Mouse (Mus musculus): ENCODE data around the gene Hmgcll1. TPM values are rescaled to one million over a fixed set of nuclear protein-coding genes. Genes with fewer than 3 reads are reported as not detected.

Hmgcll1 gene
- polyA plus RNA-seq, 1 experiment from 2014 or later: 1.3 TPM

DNA sequence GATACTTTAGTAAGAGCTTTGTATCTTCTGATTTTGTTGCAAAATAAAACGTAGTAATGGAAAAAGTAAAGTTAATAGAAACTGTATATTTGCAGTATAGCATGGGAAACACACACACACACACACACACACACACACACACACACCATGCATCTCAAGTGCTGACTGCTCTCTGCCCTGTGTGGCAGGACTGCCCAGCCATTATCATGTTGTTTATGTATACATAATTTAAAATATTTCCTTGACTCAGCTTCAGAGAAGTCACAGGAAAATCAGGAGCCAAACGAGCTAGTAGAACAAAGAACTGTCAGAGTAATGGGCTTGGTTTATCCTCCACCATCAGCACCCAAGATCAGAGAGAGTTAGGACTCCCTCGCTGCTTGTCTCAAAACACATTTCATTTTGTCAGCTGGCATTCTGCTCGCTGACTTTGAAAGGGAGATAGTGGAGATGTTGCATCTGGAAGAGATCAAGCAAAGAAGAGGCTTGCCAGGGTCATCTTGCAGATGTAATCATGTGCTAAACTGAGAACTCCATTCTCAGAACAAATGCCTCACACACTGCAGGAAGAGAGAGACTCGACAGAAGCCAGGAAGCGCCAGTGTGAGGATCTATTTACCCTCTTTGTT is 7.2 kb upstream of the Hmgcll1 start:
- Histone ChIP-seq H3K9ac (ENCODE audit: low read depth, low read length) (no peak overlapping the region), H3K36me3 (ENCODE audit: control insufficient read depth, insufficient read depth, low read length) (no peaks in the 10 kb centered on the region), H3K4me2 (ENCODE audit: low read depth, low read length) (no peak overlapping the region), H3K4me3 (ENCODE audit: low read length) (no peak overlapping the region), H3K27me3 (replicated peaks; ENCODE audit: control insufficient read depth, insufficient read depth, low read length) (no peaks in the 10 kb centered on the region), H3K27ac (ENCODE audit: low read length) (no peak overlapping the region), H3K4me1 (ENCODE audit: control insufficient read depth, insufficient read depth, low read length) (no peaks in the 10 kb centered on the region), H3K9me3 (ENCODE audit: control insufficient read depth, low read length) (no peaks in the 10 kb centered on the region)
- 33% methylated on average over 6 of the region's 6 CpGs for WGBS
- no peak for ATAC-seq

DNA sequence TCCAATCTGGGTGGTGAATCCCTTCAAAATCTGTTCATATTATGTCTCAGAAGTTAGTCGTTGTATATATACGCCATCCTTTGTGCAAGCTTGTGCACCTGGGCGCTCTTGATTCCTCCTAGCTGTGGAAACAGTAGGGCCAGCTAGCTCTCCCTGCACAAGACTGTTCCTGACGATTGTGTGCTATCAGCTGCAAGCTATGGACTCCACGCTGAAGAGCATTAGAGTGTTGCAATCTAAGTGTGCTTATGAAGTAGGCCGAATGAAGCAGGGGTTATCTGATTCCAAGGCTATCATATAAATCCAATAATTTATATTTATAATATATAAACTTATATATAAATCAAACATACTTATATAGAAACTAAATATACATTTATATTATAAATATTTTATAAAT is 866 bp upstream of the Hmgcll1 start:
- 65% methylated on average over 6 of the region's 6 CpGs for WGBS
- Histone ChIP-seq H3K4me1 (ENCODE audit: control insufficient read depth, insufficient read depth, low read length) (peaks cover 4% of the 10 kb centered on the region), H3K36me3 (ENCODE audit: control insufficient read depth, insufficient read depth, low read length) (no peaks in the 10 kb centered on the region), H3K27ac (ENCODE audit: low read length) (no peak overlapping the region), H3K27me3 (replicated peaks; ENCODE audit: control insufficient read depth, insufficient read depth, low read length) (no peaks in the 10 kb centered on the region), H3K4me2 (ENCODE audit: low read depth, low read length) (no peak overlapping the region), H3K4me3 (ENCODE audit: low read length) (no peak overlapping the region), H3K9me3 (ENCODE audit: control insufficient read depth, low read length) (no peaks in the 10 kb centered on the region), H3K9ac (ENCODE audit: low read depth, low read length) (no peak overlapping the region)
- no peak for ATAC-seq

DNA sequence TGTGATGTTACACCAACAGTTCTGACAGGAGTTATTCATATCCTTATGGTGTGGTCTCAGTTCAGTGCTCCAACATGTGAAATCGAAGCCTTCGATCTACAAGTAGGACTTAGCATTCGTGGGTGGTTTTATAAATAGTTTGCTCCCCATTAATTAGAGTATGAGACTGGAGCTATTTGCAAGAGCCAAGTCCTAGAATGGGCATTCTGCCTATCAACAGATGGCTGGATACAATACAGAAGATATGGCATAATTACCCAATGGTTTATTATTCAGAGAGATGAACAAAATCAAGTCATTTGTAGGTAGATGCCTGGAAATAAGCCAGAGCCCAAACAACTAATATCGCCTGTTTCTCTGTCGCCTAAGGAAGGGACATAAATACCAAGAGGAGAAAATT is 1.3 kb downstream of the Hmgcll1 start:
- Histone ChIP-seq H3K4me3 (ENCODE audit: low read length) (no peak overlapping the region), H3K36me3 (ENCODE audit: control insufficient read depth, insufficient read depth, low read length) (no peaks in the 10 kb centered on the region)
- 87% methylated on average over 5 of the region's 5 CpGs for WGBS

DNA sequence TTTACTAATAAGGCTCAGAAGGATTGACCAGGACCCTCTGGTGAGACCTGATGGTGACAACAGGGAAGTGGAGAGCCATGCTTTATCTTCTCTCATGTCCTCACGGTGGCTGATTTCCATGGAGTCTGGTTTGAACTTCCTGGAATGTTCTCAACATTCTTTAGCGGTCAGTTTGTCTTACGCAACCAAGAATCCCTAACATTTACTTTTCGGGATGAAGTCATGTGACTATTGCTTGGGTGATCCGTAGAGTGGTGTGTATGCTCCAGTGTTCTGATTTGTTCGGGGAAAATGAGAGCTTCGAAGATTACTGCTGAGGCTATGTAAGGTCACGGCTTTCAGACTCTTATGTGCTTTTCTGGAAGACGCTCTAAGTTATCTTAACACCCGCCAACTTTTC is 1.9 kb downstream of the Hmgcll1 start:
- no peaks in the 10 kb centered on the region for H3K27me3 ChIP-seq (replicated peaks; ENCODE audit: control insufficient read depth, insufficient read depth, low read length)
- H3K27ac ChIP-seq (ENCODE audit: low read length): no peak overlapping the region
- H3K9ac ChIP-seq (ENCODE audit: low read depth, low read length): no peak overlapping the region
- no peak overlapping the region for H3K4me3 ChIP-seq (ENCODE audit: low read length)
- no peaks in the 10 kb centered on the region for H3K36me3 ChIP-seq (ENCODE audit: control insufficient read depth, insufficient read depth, low read length)
- H3K9me3 ChIP-seq (ENCODE audit: control insufficient read depth, low read length): no peaks in the 10 kb centered on the region
- WGBS: 84% methylated on average over 10 of the region's 10 CpGs
- no peak overlapping the region for H3K4me2 ChIP-seq (ENCODE audit: low read depth, low read length)
- H3K4me1 ChIP-seq (ENCODE audit: control insufficient read depth, insufficient read depth, low read length): peaks cover 4% of the 10 kb centered on the region
- no peak for ATAC-seq

More for the DNA sequence above, 1.3 kb downstream of the Hmgcll1 start:
- no peak overlapping the region for H3K4me2 ChIP-seq (ENCODE audit: low read depth, low read length)
- no peaks in the 10 kb centered on the region for H3K27me3 ChIP-seq (replicated peaks; ENCODE audit: control insufficient read depth, insufficient read depth, low read length)
- H3K9me3 ChIP-seq (ENCODE audit: control insufficient read depth, low read length): no peaks in the 10 kb centered on the region
- ATAC-seq: no peak
- H3K4me1 ChIP-seq (ENCODE audit: control insufficient read depth, insufficient read depth, low read length): peaks cover 4% of the 10 kb centered on the region
- H3K9ac ChIP-seq (ENCODE audit: low read depth, low read length): no peak overlapping the region
- no peak overlapping the region for H3K27ac ChIP-seq (ENCODE audit: low read length)

DNA sequence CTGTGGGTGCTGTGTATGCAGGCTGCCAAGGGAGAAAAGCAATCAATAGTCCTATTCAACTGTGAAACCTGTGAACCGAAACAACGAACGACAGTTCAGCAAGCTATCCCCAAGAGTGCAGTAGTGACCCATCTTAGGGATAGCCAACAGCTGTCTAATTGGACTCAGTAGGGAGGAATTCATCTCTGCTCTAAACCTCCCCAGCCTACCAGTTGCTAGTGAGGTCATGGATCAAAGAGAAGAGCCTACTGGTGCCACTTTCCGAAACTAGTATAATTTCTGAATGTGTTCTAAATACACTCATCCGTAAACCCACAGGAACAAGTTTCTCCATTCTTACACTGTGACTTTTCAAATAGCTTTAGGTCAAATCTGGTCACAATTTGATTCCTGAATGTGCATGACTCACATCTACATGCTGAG is 8.9 kb downstream of the Hmgcll1 start:
- H3K27ac ChIP-seq (ENCODE audit: low read length): no peak overlapping the region
- ATAC-seq: no peak
- 76% methylated on average over 5 of the region's 5 CpGs for WGBS

DNA sequence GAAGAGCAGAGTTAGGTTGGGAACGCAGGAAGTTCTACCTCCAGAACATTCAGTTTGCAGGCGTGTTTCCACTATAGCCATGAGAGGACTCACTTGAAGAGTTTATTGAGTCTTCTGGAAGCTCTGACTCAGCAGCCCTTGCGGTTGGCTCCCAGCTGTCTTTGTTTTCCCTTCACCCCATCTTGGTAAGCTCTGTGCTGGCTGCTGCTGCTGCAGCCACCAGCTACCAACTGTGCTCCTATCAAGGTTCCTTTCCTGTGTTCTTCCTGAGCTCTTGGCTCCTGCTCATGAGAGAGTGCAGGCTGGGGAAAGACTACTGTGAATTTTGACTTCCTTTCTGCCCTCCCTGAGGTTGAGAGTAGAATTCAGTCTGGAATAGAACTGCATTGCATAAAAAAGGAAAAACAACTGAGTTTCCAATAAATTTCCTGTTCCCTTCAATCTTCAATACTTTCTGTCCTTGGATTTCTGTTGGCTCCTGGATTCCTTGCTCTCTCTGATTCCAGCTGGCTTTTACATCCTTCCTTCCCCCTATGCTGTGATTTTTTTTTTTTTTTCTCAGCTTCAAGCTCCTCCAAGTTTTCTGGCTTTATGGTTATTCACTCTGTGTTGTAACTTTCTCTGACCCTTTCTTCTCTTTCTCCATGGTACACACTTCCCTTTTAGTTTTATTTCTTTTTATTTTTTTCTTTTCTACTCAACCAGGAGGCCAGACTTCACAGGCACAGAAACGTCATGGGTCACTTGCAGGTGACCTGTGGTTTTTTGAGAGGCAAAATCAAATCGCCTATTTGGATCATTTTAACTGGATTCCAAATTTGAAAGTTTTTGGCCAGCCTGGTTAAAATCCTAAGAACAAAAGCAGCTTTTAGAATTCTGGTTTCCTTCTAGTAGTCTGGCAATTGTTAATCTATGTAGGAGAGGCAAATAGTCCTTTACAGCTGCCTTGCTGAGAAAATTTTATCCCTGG is 9.9 kb downstream of the Hmgcll1 start:
- Histone ChIP-seq H3K27ac (ENCODE audit: low read length) (0 out of 2 replicates have a peak overlapping the region, but pooled peaks have one; percentile 21), H3K36me3 (ENCODE audit: control insufficient read depth, insufficient read depth, low read length) (no peaks in the 10 kb centered on the region), H3K4me3 (ENCODE audit: low read length) (no peak overlapping the region), H3K4me2 (ENCODE audit: low read depth, low read length) (no peak overlapping the region), H3K9ac (ENCODE audit: low read depth, low read length) (no peak overlapping the region), H3K27me3 (replicated peaks; ENCODE audit: control insufficient read depth, insufficient read depth, low read length) (no peaks in the 10 kb centered on the region), H3K4me1 (ENCODE audit: control insufficient read depth, insufficient read depth, low read length) (peaks cover 3% of the 10 kb centered on the region; the same call in 1 of the 2 replicates), H3K9me3 (ENCODE audit: control insufficient read depth, low read length) (no peaks in the 10 kb centered on the region)
- 45% methylated on average over 5 of the region's 5 CpGs for WGBS
- no peak for ATAC-seq

More for the DNA sequence above, 8.9 kb downstream of the Hmgcll1 start:
- H3K4me3 ChIP-seq (ENCODE audit: low read length): no peak overlapping the region
- no peaks in the 10 kb centered on the region for H3K9me3 ChIP-seq (ENCODE audit: control insufficient read depth, low read length)
- H3K36me3 ChIP-seq (ENCODE audit: control insufficient read depth, insufficient read depth, low read length): no peaks in the 10 kb centered on the region
- H3K4me1 ChIP-seq (ENCODE audit: control insufficient read depth, insufficient read depth, low read length): peaks cover 3% of the 10 kb centered on the region; the same call in 1 of the 2 replicates
- no peak overlapping the region for H3K9ac ChIP-seq (ENCODE audit: low read depth, low read length)
- H3K4me2 ChIP-seq (ENCODE audit: low read depth, low read length): no peak overlapping the region
- no peaks in the 10 kb centered on the region for H3K27me3 ChIP-seq (replicated peaks; ENCODE audit: control insufficient read depth, insufficient read depth, low read length)

DNA sequence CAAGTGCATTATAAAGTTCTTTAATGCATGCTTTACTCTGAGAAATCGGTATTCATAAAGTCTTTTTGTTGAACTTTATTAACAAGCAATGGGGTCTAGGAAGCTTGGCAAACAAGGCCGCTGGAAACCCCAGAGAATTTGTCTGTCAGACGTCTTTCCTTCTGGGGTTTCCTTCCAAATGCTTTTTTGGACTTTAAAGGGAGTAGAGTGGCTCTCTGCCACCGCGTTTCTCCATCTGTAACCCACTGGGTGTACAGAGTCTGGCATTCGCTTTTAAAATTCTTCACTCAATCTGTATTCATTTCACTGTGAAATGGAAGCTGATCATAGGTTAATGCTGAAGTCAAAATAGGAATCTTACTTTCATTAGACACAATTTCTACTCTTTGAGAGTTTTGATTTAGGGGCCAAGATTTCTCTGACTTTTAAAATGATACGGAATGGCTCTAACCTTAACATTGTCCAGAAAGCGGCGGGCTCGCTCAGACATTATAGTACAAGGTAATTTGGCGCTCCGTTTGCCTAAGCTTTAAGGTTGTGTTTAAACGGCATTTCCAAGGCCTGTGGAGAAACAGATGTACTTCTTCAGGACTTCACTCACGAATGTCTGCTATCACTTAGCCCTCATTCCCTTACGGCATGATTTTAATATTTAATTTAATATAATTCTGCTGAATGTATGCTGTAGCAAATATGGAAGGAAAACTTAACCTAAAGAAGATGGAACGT is 15.0 kb downstream of the Hmgcll1 start:
- ATAC-seq: no peak

DNA sequence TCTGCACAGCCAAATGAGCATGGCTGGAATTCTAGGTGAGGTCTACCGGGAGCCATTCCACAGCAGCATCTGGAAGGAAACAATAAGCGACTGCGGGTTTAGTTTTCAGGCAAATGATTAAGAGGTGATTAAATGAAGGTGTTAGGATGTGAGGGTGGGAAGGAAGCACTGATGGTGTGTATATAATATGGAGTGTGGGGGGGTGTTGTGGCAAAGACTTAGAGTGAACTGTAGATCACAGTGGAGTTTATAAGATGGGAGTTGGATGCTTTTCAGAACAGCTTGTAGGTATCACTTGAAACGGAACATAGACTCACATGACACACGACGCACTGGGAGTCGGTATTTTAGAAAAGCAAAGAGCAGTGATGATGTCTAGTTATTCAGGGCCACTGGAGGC is 20.4 kb downstream of the Hmgcll1 start:
- ATAC-seq: no peak
- no peaks in the 10 kb centered on the region for H3K27me3 ChIP-seq (replicated peaks; ENCODE audit: control insufficient read depth, insufficient read depth, low read length)
- 64% methylated on average over 7 of the region's 7 CpGs for WGBS
- no peaks in the 10 kb centered on the region for H3K9me3 ChIP-seq (ENCODE audit: control insufficient read depth, low read length)
- H3K4me1 ChIP-seq (ENCODE audit: control insufficient read depth, insufficient read depth, low read length): no peaks in the 10 kb centered on the region
- no peak overlapping the region for H3K4me3 ChIP-seq (ENCODE audit: low read length)
- no peak overlapping the region for H3K9ac ChIP-seq (ENCODE audit: low read depth, low read length)
- no peak overlapping the region for H3K4me2 ChIP-seq (ENCODE audit: low read depth, low read length)
- no peak overlapping the region for H3K27ac ChIP-seq (ENCODE audit: low read length)
- H3K36me3 ChIP-seq (ENCODE audit: control insufficient read depth, insufficient read depth, low read length): no peaks in the 10 kb centered on the region

More for the DNA sequence above, 15.0 kb downstream of the Hmgcll1 start:
- Histone ChIP-seq H3K4me2 (ENCODE audit: low read depth, low read length) (no peak overlapping the region), H3K9ac (ENCODE audit: low read depth, low read length) (no peak overlapping the region), H3K4me1 (ENCODE audit: control insufficient read depth, insufficient read depth, low read length) (no peaks in the 10 kb centered on the region), H3K36me3 (ENCODE audit: control insufficient read depth, insufficient read depth, low read length) (no peaks in the 10 kb centered on the region), H3K9me3 (ENCODE audit: control insufficient read depth, low read length) (no peaks in the 10 kb centered on the region), H3K27ac (ENCODE audit: low read length) (no peak overlapping the region), H3K4me3 (ENCODE audit: low read length) (no peak overlapping the region), H3K27me3 (replicated peaks; ENCODE audit: control insufficient read depth, insufficient read depth, low read length) (no peaks in the 10 kb centered on the region)
- 77% methylated on average over 16 of the region's 16 CpGs for WGBS

All from intestine, embryonic 16.5 days (tissue).